Comparison of ENCODE assay signal across 30 mouse cellular contexts in the genomic region with DNA sequence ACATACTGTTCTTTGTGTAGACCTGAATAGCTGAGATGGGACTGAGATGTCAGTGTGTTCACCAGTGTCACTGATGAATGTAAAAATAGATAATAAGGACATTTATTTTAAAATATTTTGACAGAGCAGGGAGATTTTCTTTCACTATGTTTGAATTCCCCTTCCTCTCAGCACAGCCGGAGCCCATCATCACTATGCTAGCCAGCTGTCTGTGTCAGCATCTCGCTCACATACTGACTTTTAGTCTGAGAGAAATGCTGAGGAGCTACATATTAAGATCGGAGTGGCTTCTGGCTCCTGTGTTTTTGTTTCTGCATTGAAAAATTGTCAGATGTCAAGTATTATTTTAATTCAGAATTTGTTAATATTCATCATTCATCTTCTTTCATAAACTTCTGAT.
DNase-seq lines count a peak whose midpoint lies in the region; ATAC-seq and TF ChIP-seq lines count a peak whose summit lies in the region.
"Had no signal": no experiment of that assay in that cellular context is flagged by ENCODE, and none has a peak within 500 bp of the region (broad histone marks: within the 10 kb centered on the region; RNA-seq: fewer than 3 reads in every experiment).

No protein-coding gene starts in this region.

- DNase-seq in cerebellum, postnatal 14 days, result peak; percentile 33 to 45
- no peak for DNase-seq in cerebellum, postnatal 4 days (ENCODE audit: low spot score in 2 of 2)
- peak; percentile 5 for DNase-seq in hindbrain, postnatal 0 days (ENCODE audit: low spot score)
- peak; percentile 24 for DNase-seq in midbrain, postnatal 0 days (ENCODE audit: low spot score)
- no peak for DNase-seq in midbrain, embryonic 10.5 days (ENCODE audit: low spot score)
- DNase-seq in liver, postnatal 0 days, result no peak
- DNase-seq: adrenal gland, adult 8-10 months; cerebellum, adult 11 months; cerebellum, adult 9-11 months; gastrocnemius, adult 2 months; gastrocnemius, postnatal 36 days; heart, adult 2 months; kidney, adult 18-20 months; kidney, postnatal 36 days; lung, adult 18-20 months; lung, postnatal 10 days; retina, postnatal 1 day; right cerebral cortex, postnatal 14 days; spleen, adult 18-20 months; thymus, adult 18-20 months; thymus, postnatal 25 days had no signal

- H3K4me1 ChIP-seq in hindbrain, postnatal 0 days (ENCODE audit: insufficient read depth, low read length), result no peaks in the 10 kb centered on the region
- H3K4me1 ChIP-seq in hindbrain, embryonic 16.5 days (ENCODE audit: control insufficient read depth, insufficient read depth, low read depth, low read length), result no peaks in the 10 kb centered on the region
- H3K4me1 ChIP-seq in midbrain, postnatal 0 days (ENCODE audit: insufficient read depth, low read length), result no peaks in the 10 kb centered on the region
- no peaks in the 10 kb centered on the region for H3K4me1 ChIP-seq in midbrain, embryonic 10.5 days
- no peaks in the 10 kb centered on the region for H3K4me1 ChIP-seq in liver, postnatal 0 days (ENCODE audit: insufficient read depth)
- H3K4me1 ChIP-seq: heart, embryonic 12.5 days; liver, embryonic 12.5 days; neural tube, embryonic 15.5 days had no signal

- H3K4me3 ChIP-seq in hindbrain, postnatal 0 days (ENCODE audit: low read length), result no peak overlapping the region
- no peak overlapping the region for H3K4me3 ChIP-seq in hindbrain, embryonic 16.5 days (ENCODE audit: low read length)
- H3K4me3 ChIP-seq in midbrain, postnatal 0 days (ENCODE audit: low read depth, low read length), result no peak overlapping the region
- no peak overlapping the region for H3K4me3 ChIP-seq in midbrain, embryonic 10.5 days
- H3K4me3 ChIP-seq in liver, postnatal 0 days (ENCODE audit: low read depth, low read length), result no peak overlapping the region
- H3K4me3 ChIP-seq: gastrocnemius, adult 2 months; heart, adult 2 months; heart, embryonic 12.5 days; layer of hippocampus, adult 2 months; left cerebral cortex, adult 2 months; liver, embryonic 12.5 days; neural tube, embryonic 15.5 days had no signal

- no peak for TF ChIP-seq EP300 in liver, postnatal 0 days (IDR thresholded peaks at IDR 0.05; ENCODE audit: low read depth)

- ATAC-seq in hindbrain, postnatal 0 days, result no peak
- ATAC-seq in hindbrain, embryonic 16.5 days, result no peak
- ATAC-seq in midbrain, postnatal 0 days (ENCODE audit: low FRiP score), result no peak
- no peak for ATAC-seq in liver, postnatal 0 days
- ATAC-seq: liver, embryonic 12.5 days had no signal

- no peak overlapping the region for H3K4me2 ChIP-seq in hindbrain, postnatal 0 days (ENCODE audit: low read depth, low read length)
- H3K4me2 ChIP-seq in hindbrain, embryonic 16.5 days (ENCODE audit: low read length), result no peak overlapping the region
- no peak overlapping the region for H3K4me2 ChIP-seq in midbrain, postnatal 0 days (ENCODE audit: low read depth, low read length, poor library complexity, severe bottlenecking)
- no peak overlapping the region for H3K4me2 ChIP-seq in liver, postnatal 0 days (ENCODE audit: low read depth, low read length)
- H3K4me2 ChIP-seq: heart, embryonic 12.5 days; hindbrain, embryonic 14.5 days; liver, embryonic 12.5 days; neural tube, embryonic 15.5 days had no signal

- no peak overlapping the region for H3K9ac ChIP-seq in hindbrain, postnatal 0 days (replicated peaks; ENCODE audit: low read length)
- no peak overlapping the region for H3K9ac ChIP-seq in hindbrain, embryonic 16.5 days (ENCODE audit: low read depth, low read length)
- no peak overlapping the region for H3K9ac ChIP-seq in midbrain, postnatal 0 days (replicated peaks; ENCODE audit: low read length, poor library complexity, severe bottlenecking)
- no peak overlapping the region for H3K9ac ChIP-seq in liver, postnatal 0 days (replicated peaks)
- H3K9ac ChIP-seq: heart, embryonic 12.5 days; hindbrain, embryonic 14.5 days; liver, embryonic 12.5 days; neural tube, embryonic 15.5 days had no signal

- H3K27me3 ChIP-seq in hindbrain, postnatal 0 days (ENCODE audit: insufficient read depth, low read length), result no peaks in the 10 kb centered on the region
- H3K27me3 ChIP-seq in hindbrain, embryonic 16.5 days (replicated peaks; ENCODE audit: control insufficient read depth, insufficient read depth, low read length), result no peaks in the 10 kb centered on the region
- H3K27me3 ChIP-seq in midbrain, postnatal 0 days (ENCODE audit: insufficient read depth, low read length), result no peaks in the 10 kb centered on the region
- no peaks in the 10 kb centered on the region for H3K27me3 ChIP-seq in midbrain, embryonic 10.5 days (ENCODE audit: low read depth, poor library complexity, severe bottlenecking)
- no peaks in the 10 kb centered on the region for H3K27me3 ChIP-seq in liver, postnatal 0 days (ENCODE audit: insufficient read depth, low read length)
- H3K27me3 ChIP-seq: heart, embryonic 12.5 days; liver, embryonic 12.5 days; neural tube, embryonic 15.5 days had no signal

- WGBS in hindbrain, postnatal 0 days, result 49% methylated on average over 3 of the region's 3 CpGs
- 56% methylated on average over 3 of the region's 3 CpGs for WGBS in hindbrain, embryonic 16.5 days
- 57% methylated on average over 3 of the region's 3 CpGs for WGBS in midbrain, postnatal 0 days
- 91% methylated on average over 3 of the region's 3 CpGs for WGBS in midbrain, embryonic 10.5 days
- WGBS in liver, postnatal 0 days (ENCODE audit: insufficient replicate concordance), result 77% methylated on average over 3 of the region's 3 CpGs

- no peaks in the 10 kb centered on the region for H3K36me3 ChIP-seq in hindbrain, postnatal 0 days (ENCODE audit: insufficient read depth, low read length)
- no peaks in the 10 kb centered on the region for H3K36me3 ChIP-seq in hindbrain, embryonic 16.5 days (ENCODE audit: control insufficient read depth, insufficient read depth, low read length)
- no peaks in the 10 kb centered on the region for H3K36me3 ChIP-seq in midbrain, postnatal 0 days (ENCODE audit: insufficient read depth, low read length)
- H3K36me3 ChIP-seq in midbrain, embryonic 10.5 days, result no peaks in the 10 kb centered on the region
- no peaks in the 10 kb centered on the region for H3K36me3 ChIP-seq in liver, postnatal 0 days (replicated peaks; ENCODE audit: insufficient read depth, low read length)
- H3K36me3 ChIP-seq: G1E; heart, embryonic 12.5 days; liver, embryonic 12.5 days; neural tube, embryonic 15.5 days had no signal

- TF ChIP-seq CTCF in hindbrain, postnatal 0 days (IDR thresholded peaks at IDR 0.05; ENCODE audit: low read depth), result no peak
- TF ChIP-seq CTCF in midbrain, postnatal 0 days (IDR thresholded peaks at IDR 0.05), result no peak
- no peak for TF ChIP-seq CTCF in liver, postnatal 0 days (IDR thresholded peaks at IDR 0.05; ENCODE audit: low read depth)

- no peaks in the 10 kb centered on the region for H3K9me3 ChIP-seq in hindbrain, postnatal 0 days (ENCODE audit: low read length)
- H3K9me3 ChIP-seq in hindbrain, embryonic 16.5 days (ENCODE audit: control insufficient read depth, low read length), result no peaks in the 10 kb centered on the region
- H3K9me3 ChIP-seq in midbrain, postnatal 0 days (ENCODE audit: low read length), result no peaks in the 10 kb centered on the region
- no peaks in the 10 kb centered on the region for H3K9me3 ChIP-seq in midbrain, embryonic 10.5 days (replicated peaks)
- no peaks in the 10 kb centered on the region for H3K9me3 ChIP-seq in liver, postnatal 0 days (ENCODE audit: low read length)
- H3K9me3 ChIP-seq: liver, embryonic 12.5 days; neural tube, embryonic 15.5 days had no signal

- H3K27ac ChIP-seq in hindbrain, postnatal 0 days, result no peak overlapping the region
- no peak overlapping the region for H3K27ac ChIP-seq in hindbrain, embryonic 16.5 days (ENCODE audit: low read depth, low read length)
- no peak overlapping the region for H3K27ac ChIP-seq in midbrain, postnatal 0 days (ENCODE audit: low read depth, low read length)
- H3K27ac ChIP-seq in midbrain, embryonic 10.5 days (replicated peaks), result no peak overlapping the region
- no peak overlapping the region for H3K27ac ChIP-seq in liver, postnatal 0 days (ENCODE audit: low read depth)
- H3K27ac ChIP-seq: gastrocnemius, adult 2 months; heart, adult 2 months; hindbrain, embryonic 14.5 days; layer of hippocampus, adult 2 months; left cerebral cortex, adult 2 months; liver, embryonic 12.5 days; neural tube, embryonic 15.5 days; stomach, postnatal 0 days had no signal

Comparison
In these comparisons a context has a peak if more than half of its experiments do, and no peak if none do; other contexts are left out.
1. DNase-seq: peak in cerebellum, postnatal 14 days (2 of 2), hindbrain, postnatal 0 days (single experiment) and midbrain, postnatal 0 days (single experiment); none in cerebellum, postnatal 4 days (0 of 2), midbrain, embryonic 10.5 days (single experiment) and liver, postnatal 0 days (single experiment).